Mouse (Mus musculus) kidney, adult 2 months (tissue): ENCODE data around the gene Exosc1. TPM values are rescaled to one million over a fixed set of nuclear protein-coding genes. Genes with fewer than 3 reads are reported as not detected.
A peak's percentile ranks its signal among the peaks of the same experiment; 100 is the strongest.

Experiments
- DNase-seq: peaks from one replicate; pipeline ENCODE4 v3.0.0; 2021
- H3K27ac ChIP-seq: fragments of 200-500 bp; 2 replicates; pipeline ENCODE4 v1.5.1; 2012; ENCODE audit warnings: low read depth, low read length, control low read depth, inconsistent platforms; ENCODE audit not compliant: insufficient read depth
- H3K27me3 ChIP-seq: fragments of 200-500 bp; replicated peaks from 2 replicates; pipeline ENCODE4 v1.6.1; 2012; ENCODE audit warnings: mild to moderate bottlenecking, moderate library complexity, low read length, inconsistent platforms; ENCODE audit not compliant: control insufficient read depth, insufficient read depth
- H3K36me3 ChIP-seq: fragments of 200-500 bp; 2 replicates; pipeline ENCODE4 v1.6.1; 2012; ENCODE audit warnings: mild to moderate bottlenecking, moderate library complexity, low read length, inconsistent platforms; ENCODE audit not compliant: control insufficient read depth, insufficient read depth
- H3K4me1 ChIP-seq: fragments of 200-500 bp; 2 replicates; pipeline ENCODE4 v1.6.1; 2011; ENCODE audit warnings: low read length; ENCODE audit not compliant: control insufficient read depth, insufficient read depth
- H3K4me3 ChIP-seq: fragments of 200-500 bp; 2 replicates; pipeline ENCODE4 v1.5.1; 2011; ENCODE audit warnings: mild to moderate bottlenecking, low read depth, low read length, control low read depth; ENCODE audit not compliant: insufficient read depth
- CTCF ChIP-seq: fragments of 200-500 bp; conservative IDR thresholded peaks from 2 replicates; pipeline ENCODE4 v1.5.1; 2011; ENCODE audit warnings: low read depth, mild to moderate bottlenecking, control low read depth, low read length, moderate library complexity, mixed read lengths; ENCODE audit not compliant: insufficient read depth, insufficient read length
- POLR2A ChIP-seq: fragments of 200-500 bp; IDR thresholded peaks from one replicate; pipeline ENCODE4 v1.6.1; 2011; ENCODE audit warnings: low read depth, low read length, control low read depth
- WGBS: fragments of 180-500 bp; shearing (Covaris S2); methylation state at CpG from one replicate; pipeline ENCODE4 v1.1.7; 2018; 5-methylcytosine and 5-hydroxymethylcytosine counted together
- polyA plus RNA-seq: library from polyadenylated mRNA; depleted of rRNA; stranded (reverse); fragments of >200 nt; gene quantifications from 2 replicates; pipeline ENCODE4 v1.2.3, GENCODE M21; 2012; rRNA removed

Exosc1 gene
- polyA plus RNA-seq, result 11.8 and 15.2 TPM in 2 replicates

DNA sequence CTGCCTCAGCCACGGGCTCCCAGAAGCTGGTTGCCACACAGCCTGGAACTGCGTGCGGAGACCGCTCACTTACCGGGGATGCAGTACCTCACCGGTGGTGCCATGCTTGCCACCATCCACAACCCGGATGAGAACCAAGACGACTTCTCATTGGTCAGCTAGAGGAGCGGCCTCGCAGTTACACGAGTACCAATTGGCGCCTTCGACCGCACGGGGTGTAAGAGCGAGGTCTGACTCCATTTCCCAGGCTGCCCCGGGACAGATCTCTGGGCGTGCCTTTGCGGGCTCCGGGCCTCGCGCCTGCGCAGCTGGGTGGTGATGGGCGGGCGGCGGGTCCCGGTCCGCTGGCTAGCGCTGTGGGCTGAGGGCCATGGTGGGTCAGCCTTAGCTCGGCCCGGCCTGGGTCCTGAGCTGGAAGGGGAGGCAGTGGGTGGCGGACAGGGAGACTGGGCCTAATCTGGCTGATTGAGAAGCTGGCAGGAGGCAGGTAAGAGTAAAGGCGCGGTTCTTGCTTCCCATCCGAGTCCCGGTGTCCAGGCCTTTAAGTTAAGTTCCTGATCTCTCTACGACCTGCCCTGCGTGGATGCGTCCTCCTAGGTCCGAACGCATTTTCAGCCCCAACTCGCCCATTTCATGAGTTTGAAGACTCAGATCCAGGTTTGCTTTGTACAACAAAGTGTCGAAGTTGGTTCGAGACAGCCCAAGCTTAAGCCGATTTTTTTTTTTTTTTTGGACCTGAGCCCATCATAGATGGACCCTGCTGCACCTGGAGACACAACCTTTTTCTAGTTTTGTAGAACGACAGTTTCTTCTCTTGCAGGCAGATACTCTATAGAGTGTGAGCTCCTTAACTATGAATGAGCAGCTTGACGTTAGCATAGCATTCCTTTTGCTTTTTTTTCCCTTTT lies at the start of gene Exosc1, which contains the start of gene Zdhhc16:
Gene Exosc1, minus strand, starts transcription at position 245 of the 908 bp plus-strand sequence.
Gene Zdhhc16, plus strand, starts transcription at position 302 of the 908 bp plus-strand sequence.
- Histone ChIP-seq H3K27me3 (no peaks in the 10 kb centered on the region), H3K36me3 (no peaks in the 10 kb centered on the region), H3K4me1 (peaks cover 7% of the 10 kb centered on the region; the same call in 1 of the 2 replicates), H3K27ac (peak within 1 kb of the TSS; percentile 65), H3K4me3 (peak within 1 kb of the TSS; percentile 96)
- WGBS, result 0% methylated on average over 47 of the region's 47 CpGs
- TF ChIP-seq POLR2A (no peak), CTCF (no peak)
- peak; percentile 99 for DNase-seq

GRCm38 (mm10) chr19:41982791-41983150 lies 49.5 kb upstream of the Exosc1 start:
- Histone ChIP-seq H3K27me3 (no peaks in the 10 kb centered on the region), H3K4me3 (peak overlapping the region; percentile 81), H3K27ac (no peak overlapping the region), H3K4me1 (peaks cover 7% of the 10 kb centered on the region; the same call in 1 of the 2 replicates), H3K36me3 (no peaks in the 10 kb centered on the region)
- 10% methylated on average over 4 of the region's 4 CpGs for WGBS
- DNase-seq, result no peak
- TF ChIP-seq POLR2A (no peak), CTCF (no peak)

GRCm38 (mm10) chr19:41981931-41982790 lies 48.9 kb upstream of the Exosc1 start:
- Histone ChIP-seq H3K4me1 (peaks cover 7% of the 10 kb centered on the region; the same call in 1 of the 2 replicates), H3K4me3 (peak overlapping the region; percentile 81), H3K36me3 (no peaks in the 10 kb centered on the region), H3K27me3 (no peaks in the 10 kb centered on the region), H3K27ac (peak overlapping the region; percentile 89)
- under 1% methylated on average over 74 of the region's 74 CpGs for WGBS
- peak; percentile 50 for DNase-seq
- no peak for TF ChIP-seq CTCF
- TF ChIP-seq POLR2A, result no peak

DNA sequence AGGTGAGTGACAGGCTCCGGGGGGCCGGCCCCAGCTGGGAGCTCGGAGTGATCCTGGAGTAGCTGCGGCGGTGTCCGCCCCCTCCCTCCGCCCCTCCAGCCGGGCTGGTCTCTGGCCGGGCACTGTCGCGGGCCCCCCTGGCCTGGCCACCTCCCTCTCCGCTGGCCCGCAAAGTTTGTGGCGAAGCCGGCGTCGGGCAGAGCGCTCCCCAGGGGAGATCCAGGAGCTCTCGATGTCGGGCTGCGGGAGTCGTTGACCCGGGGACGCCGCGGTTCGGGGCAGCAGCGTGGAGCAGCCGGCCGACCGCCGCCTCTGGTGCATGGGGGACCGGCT lies 48.3 kb upstream of the Exosc1 start, which contains the start of gene Ubtd1:
Gene Ubtd1, plus strand, starts transcription at position 169 of the 333 bp plus-strand sequence.
- Histone ChIP-seq H3K4me1 (peaks cover 7% of the 10 kb centered on the region; the same call in 1 of the 2 replicates), H3K36me3 (no peaks in the 10 kb centered on the region), H3K27me3 (no peaks in the 10 kb centered on the region), H3K27ac (peak within 1 kb of the TSS; percentile 89), H3K4me3 (peak within 1 kb of the TSS; percentile 89)
- TF ChIP-seq CTCF (no peak), POLR2A (no peak)
- no peak for DNase-seq
- under 1% methylated on average over 32 of the region's 33 CpGs for WGBS

- TF ChIP-seq POLR2A (peak; percentile 85), CTCF (0 out of 2 replicates have a peak, but pooled peaks have one; percentile 15)
- WGBS, result 1% methylated on average over 68 of the region's 68 CpGs
- H3K27me3 ChIP-seq, result no peaks in the 10 kb centered on the region
- H3K4me1 ChIP-seq, result peaks cover 7% of the 10 kb centered on the region; the same call in 1 of the 2 replicates
- peak within 1 kb of the TSS; percentile 89 for H3K4me3 ChIP-seq
- DNase-seq, result peak; percentile 100
- no peaks in the 10 kb centered on the region for H3K36me3 ChIP-seq
- H3K27ac ChIP-seq, result peak within 1 kb of the TSS; percentile 89
Measured at GRCm38 (mm10) chr19:41980819-41981594, 47.8 kb upstream of the Exosc1 start, which contains the start of gene Mms19. TSS of gene Mms19 (minus strand) at chr19:41981157.

DNA sequence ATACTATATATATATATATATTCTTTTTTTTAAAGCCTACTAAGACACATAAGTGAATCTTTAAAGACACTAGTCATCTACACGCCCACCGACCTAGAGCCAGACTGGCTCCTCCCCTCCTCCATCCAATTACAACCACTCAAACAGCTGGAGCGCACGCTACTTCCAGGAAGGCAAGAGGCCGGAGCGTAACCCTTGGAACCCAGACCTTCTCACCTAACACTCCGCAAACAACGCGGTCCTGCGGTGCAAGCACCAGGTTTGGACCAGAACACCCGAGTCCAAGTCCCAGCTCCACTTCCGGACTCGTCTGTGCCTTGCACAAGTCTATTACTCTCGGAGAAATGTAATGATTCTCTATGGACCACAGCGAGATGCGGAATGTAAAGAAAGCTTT lies 47.2 kb upstream of the Exosc1 start:
- Histone ChIP-seq H3K36me3 (no peaks in the 10 kb centered on the region), H3K27me3 (no peaks in the 10 kb centered on the region), H3K4me3 (peak overlapping the region; percentile 89), H3K27ac (peak overlapping the region; percentile 81), H3K4me1 (peaks cover 7% of the 10 kb centered on the region; the same call in 1 of the 2 replicates)
- under 1% methylated on average over 16 of the region's 16 CpGs for WGBS
- DNase-seq, result peak; percentile 74
- TF ChIP-seq CTCF, result no peak
- TF ChIP-seq POLR2A, result no peak
